Mouse (Mus musculus) gonadal fat pad, adult 2 months (tissue): Measurements from ENCODE around the gene Tnik. TPM values are rescaled to one million over a fixed set of nuclear protein-coding genes. Genes with fewer than 3 reads are reported as not detected.

ENCODE experiments used
- DNase-seq: peaks from one replicate; pipeline ENCODE4 v3.0.0-alpha.2; 2012; ENCODE audit warnings: low read depth
- polyA plus RNA-seq: library from polyadenylated mRNA; depleted of rRNA; stranded (reverse); fragments of >200 nt; gene quantifications from 2 replicates; pipeline ENCODE4 v1.2.3, GENCODE M21; 2012

Gene Tnik
- polyA plus RNA-seq, 1 experiment, result 5.7 TPM

GRCm38 (mm10) chr3:28263948-28264840 is 1.2 kb downstream of the Tnik start:
- DNase-seq, result no peak

GRCm38 (mm10) chr3:28264841-28265150 is 1.8 kb downstream of the Tnik start:
- DNase-seq, result no peak

GRCm38 (mm10) chr3:28265183-28265582 is 2.2 kb downstream of the Tnik start:
- no peak for DNase-seq

DNA sequence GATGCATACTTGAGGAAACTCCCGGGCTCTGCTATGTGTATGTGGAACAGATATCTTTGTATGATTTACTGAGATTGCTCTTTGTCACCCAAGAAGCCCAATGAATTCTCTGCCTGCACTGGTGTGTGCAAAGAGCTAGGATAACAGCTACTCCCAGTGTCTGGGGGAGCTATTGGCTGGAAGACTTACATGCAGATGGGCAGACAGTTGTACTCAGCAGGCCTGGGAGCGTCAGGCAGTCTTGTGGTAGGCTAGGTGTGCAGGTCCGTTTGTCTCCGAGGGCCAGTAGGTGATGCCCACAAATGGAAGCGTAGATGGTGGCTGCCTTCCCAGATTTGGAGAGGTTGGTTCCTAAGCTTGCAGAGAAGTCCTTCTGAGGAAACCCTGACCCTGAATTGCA is 2.6 kb downstream of the Tnik start:
- DNase-seq, result no peak

DNA sequence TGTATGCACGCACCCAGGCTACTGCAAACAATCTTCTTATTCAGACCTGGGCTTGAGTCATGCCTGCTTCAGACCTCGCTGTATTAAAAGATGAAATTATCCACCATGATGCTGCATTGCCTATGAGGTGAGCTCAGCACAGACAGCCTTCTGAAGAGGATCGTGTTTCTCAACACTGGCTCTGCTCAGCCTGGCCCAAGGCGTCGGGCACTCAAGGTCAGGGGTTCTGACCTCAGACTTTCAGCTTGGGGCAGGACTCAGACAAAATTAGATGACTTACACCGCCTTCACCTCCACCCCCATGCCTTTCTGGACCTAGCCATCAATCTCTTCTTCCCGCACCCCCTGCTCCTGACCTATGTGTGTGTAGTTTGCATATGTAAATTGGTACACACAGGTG is 4.2 kb downstream of the Tnik start:
- no peak for DNase-seq

GRCm38 (mm10) chr3:28269716-28270115 is 6.7 kb downstream of the Tnik start:
- DNase-seq, result no peak

DNA sequence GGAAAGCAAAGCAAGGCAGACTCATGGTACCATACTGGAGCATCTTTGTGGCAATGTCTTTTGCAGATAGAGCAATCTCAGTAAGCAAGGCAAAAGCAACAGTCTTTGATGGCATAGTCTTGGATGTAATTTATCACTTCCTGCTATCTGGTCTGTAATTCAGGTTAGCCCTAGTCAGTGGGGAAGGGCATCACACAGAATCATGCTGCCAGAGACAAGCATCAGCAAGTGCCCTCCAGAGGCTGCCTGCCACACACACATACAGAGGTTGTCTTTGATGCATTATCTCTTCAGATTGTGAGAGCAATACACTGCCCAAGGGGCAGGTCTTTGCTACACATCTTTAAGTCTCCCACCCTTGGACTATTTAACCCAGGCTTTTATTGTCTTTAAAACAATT is 8.9 kb downstream of the Tnik start:
- DNase-seq, result no peak

DNA sequence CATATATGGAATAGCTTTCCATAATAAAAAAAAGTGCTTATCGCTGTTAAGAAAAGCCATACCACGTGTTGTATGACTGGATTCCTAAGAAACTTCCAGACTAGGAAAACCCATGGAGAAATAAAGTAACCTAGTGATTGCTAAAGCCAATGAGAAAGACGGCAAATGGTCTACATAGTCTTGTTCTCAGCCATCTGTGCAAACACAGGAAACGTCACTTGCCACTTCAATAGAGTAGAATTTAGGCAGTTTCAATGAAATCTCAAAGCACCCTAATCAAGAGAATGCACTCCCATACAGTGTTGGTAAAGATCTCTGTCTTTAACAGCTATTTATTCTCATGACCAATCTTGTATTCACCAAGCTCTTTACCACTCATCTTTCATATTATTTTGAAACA is 11.7 kb downstream of the Tnik start:
- DNase-seq, result no peak

DNA sequence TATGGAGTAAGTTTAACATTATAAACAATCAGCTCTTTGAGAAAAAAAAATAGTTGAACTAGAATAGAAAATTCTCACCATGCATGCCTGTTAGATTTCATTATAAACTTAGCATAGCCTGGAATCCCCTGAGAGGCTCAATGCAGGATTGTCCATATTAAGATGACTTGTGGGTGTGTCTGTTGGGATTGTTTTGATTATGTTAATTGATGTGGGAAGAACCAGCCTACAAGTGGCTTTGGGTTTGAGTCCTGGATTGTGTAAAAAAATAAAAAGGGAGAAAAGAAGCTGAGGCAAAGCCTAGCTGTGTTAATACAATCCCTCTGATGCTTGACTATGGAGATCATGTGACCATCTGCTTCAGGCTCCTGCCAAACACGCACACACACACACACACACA is 26.7 kb downstream of the Tnik start:
- DNase-seq, result no peak

GRCm38 (mm10) chr3:28301378-28301777 is 38.4 kb downstream of the Tnik start:
- no peak for DNase-seq

GRCm38 (mm10) chr3:28303915-28304314 is 40.9 kb downstream of the Tnik start:
- DNase-seq, result peak; percentile 33

DNA sequence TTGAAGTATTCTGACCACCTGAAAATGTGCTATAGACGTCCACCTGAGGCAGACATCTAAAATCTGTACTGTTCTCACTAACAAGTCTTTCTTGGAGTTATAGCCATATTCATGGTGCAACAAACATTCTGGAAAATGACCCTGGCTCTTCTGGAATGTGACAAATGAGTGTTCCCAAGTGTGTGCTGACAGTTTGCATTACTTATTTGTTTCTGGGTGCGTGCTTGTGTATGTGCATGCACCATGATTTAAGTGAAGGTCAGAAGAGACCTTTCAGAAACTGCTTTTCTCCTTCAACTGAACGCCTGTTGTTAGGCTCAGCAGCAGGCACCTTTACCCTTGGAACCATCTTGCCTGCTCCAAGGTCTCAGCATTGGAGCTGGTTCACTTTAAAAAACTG is 43.8 kb downstream of the Tnik start:
- no peak for DNase-seq

- no peak for DNase-seq
These were observed 51.4 kb downstream of the Tnik start for GRCm38 (mm10) chr3:28314438-28314837.

DNA sequence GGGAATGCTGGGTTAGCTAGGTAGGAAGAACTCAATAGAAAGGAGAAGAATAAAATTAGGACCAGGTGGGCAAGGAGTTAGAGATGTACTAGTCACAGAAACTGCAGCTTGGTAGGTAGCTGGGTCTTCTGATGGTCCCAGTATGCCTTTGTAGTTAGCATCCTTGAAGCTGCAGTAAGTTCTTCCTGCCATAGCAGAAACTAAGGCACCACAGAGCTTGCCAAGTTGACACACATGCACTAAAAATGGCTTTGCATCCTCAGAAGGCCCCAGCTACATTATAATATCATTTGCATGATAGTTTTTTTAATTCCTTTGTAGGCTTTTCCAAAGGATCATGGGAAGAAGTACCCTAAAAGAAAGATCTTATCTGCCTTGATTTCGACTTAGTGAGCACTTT is 54.3 kb downstream of the Tnik start:
- no peak for DNase-seq

- DNase-seq, result no peak
These were observed 58.6 kb downstream of the Tnik start for GRCm38 (mm10) chr3:28321635-28322034.

GRCm38 (mm10) chr3:28325613-28326233 is 62.7 kb downstream of the Tnik start:
- no peak for DNase-seq

- DNase-seq, result no peak
These were observed 69.3 kb downstream of the Tnik start for GRCm38 (mm10) chr3:28332316-28332715.

DNA sequence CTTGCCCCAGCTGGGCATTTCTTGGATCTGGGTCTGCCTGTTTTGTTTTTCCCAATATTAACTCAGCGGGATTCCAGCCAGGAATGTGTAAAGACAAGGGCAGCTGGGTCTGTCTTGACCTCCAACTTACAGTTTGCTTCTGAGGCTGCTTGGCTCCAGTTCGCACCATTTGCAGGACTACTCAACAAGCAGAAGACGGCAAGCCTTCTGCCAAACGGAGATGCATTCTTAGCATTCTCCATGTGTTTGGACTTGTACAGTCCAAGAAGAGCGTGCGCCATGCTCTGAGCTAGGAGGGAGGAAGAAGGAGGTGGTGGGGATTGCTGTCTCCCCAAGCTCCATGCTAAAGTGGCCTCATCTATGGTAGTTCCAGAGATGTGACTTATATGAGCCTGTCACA is 70.9 kb downstream of the Tnik start:
- DNase-seq, result no peak

DNA sequence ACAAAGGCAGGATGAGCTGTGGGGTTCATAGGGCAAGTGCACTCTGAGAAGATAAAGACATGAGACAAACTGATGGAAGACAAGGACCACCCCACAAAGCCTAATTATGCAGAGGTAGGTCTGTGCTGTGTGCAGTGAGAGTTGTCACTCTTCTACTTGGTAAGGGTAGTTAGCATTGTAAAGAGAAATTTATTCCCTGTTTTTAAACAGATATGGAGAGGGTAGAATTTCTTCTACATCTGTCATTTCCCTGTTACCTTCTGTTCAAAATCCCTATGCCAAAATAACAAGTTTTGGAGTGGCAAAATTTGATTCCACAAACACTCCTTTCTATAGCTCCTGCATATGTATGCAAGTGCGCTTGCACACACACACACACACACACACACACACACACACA is 71.5 kb downstream of the Tnik start:
- DNase-seq, result no peak

DNA sequence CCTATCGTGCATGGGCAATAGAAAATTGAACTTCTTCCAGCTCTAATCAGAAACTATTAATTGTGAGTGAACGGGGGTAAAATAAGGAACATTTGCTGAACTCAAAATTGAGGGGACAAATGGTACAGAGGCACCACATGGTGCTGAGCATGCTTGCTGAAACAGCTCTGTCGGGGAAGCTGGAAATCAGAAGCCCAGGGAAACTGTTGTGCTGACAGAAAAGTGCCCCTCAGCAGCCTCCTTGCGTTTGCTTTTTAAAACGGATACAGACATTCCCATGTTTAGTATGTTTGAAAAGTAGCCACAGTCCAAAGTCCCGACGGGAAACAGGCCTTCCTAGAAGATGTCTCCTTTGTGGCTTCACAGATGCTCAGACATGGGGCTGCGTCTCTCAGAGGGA is 77.1 kb downstream of the Tnik start:
- DNase-seq, result no peak

DNA sequence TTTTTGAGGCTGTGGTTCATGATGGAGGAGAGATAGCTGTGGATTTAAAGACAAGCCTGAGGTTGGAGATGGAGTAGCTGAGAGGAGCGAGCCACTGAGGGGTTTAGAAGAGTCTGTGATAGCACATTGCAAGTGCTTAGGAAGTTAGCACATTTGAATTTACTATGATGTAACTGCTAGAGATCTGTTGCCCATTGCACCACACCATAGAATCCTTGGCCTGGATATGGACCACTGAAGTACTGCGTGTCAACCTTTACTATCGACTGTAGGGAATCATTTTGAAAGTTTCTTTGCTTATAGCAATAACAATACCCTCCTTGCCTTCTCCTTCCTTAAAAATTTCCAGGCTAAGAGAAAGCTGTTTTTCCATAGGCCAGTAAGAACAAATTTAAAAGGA is 80.2 kb downstream of the Tnik start:
- no peak for DNase-seq

GRCm38 (mm10) chr3:28343661-28344060 is 80.6 kb downstream of the Tnik start:
- no peak for DNase-seq

DNA sequence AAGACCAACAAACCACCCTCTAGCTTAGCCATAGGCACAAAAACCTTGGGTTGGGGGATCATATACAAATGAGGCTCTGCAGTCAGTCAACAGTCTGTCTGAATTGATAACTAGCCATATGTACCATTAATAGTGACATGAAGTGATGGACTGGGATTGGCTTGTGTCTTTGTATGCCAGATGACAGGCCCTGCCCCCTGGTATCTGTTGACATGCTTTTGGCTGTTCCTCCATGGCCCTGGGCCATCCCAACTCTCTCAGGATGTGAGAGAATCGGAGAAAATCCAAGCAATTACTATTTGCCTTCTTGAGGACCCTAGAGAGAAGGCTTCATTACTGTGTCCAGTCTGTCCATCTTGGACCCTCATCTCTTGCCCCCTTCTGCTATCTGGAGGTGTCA is 82.4 kb downstream of the Tnik start:
- no peak for DNase-seq

GRCm38 (mm10) chr3:28345961-28346360 is 82.9 kb downstream of the Tnik start:
- peak; percentile 26 for DNase-seq
